Mouse (Mus musculus) midbrain, embryonic 12.5 days (tissue): Measurements from ENCODE around the gene Gas2l3. TPM values are rescaled to one million over a fixed set of nuclear protein-coding genes. Genes with fewer than 3 reads are reported as not detected.

Experiments
- ATAC-seq: fragments of 200-750 bp; cut with Nextera tagmentation; 2 replicates; pipeline ENCODE4 v1.8.0; 2017; ENCODE audit warnings: low read depth, moderate TSS enrichment, moderate library complexity; ENCODE audit not compliant: low FRiP score
- H3K27ac ChIP-seq: fragments of 300-500 bp; sonication (generic); replicated peaks from 2 replicates; pipeline ENCODE4 v1.5.1; 2016; ENCODE audit warnings: mild to moderate bottlenecking
- H3K27me3 ChIP-seq: fragments of 300-500 bp; sonication (generic); 2 replicates; pipeline ENCODE4 v1.6.1; 2016; ENCODE audit warnings: mild to moderate bottlenecking
- H3K36me3 ChIP-seq: fragments of 300-500 bp; sonication (generic); 2 replicates; pipeline ENCODE4 v1.6.1; 2016
- H3K4me1 ChIP-seq: fragments of 300-500 bp; sonication (generic); 2 replicates; pipeline ENCODE4 v1.6.1; 2016
- H3K4me2 ChIP-seq: fragments of 300-500 bp; sonication (generic); replicated peaks from 2 replicates; pipeline ENCODE4 v1.6.1; 2016; ENCODE audit warnings: mild to moderate bottlenecking, moderate library complexity
- H3K4me3 ChIP-seq: fragments of 300-500 bp; sonication (generic); 2 replicates; pipeline ENCODE4 v1.5.1; 2016; ENCODE audit warnings: mild to moderate bottlenecking
- H3K9ac ChIP-seq: fragments of 300-500 bp; sonication (generic); replicated peaks from 2 replicates; pipeline ENCODE4 v1.6.1; 2016; ENCODE audit warnings: mild to moderate bottlenecking, moderate library complexity
- H3K9me3 ChIP-seq: fragments of 300-500 bp; sonication (generic); 2 replicates; pipeline ENCODE4 v1.6.1; 2016; ENCODE audit warnings: mild to moderate bottlenecking
- WGBS: fragments of 180-500 bp; shearing (Covaris S2); methylation state at CpG from one replicate; pipeline ENCODE4 v1.1.7; 2016; 5-methylcytosine and 5-hydroxymethylcytosine counted together
- polyA plus RNA-seq: library from polyadenylated mRNA; unstranded; fragments of >200 nt; fragmentation: Nextera tagmentation; extraction: Ambion mirVana; gene quantifications from 2 replicates; pipeline ENCODE4 v1.2.1, GENCODE M21; 2016

Gas2l3 gene
- polyA plus RNA-seq, 1 experiment from 2014 or later: 10.9 TPM

- peaks cover 77% of the 10 kb centered on the region for H3K27me3 ChIP-seq
- no peaks in the 10 kb centered on the region for H3K36me3 ChIP-seq
- no peak for ATAC-seq
- H3K9ac ChIP-seq: peak overlapping the region; percentile 59; the same call in 1 of the 2 replicates
- peaks cover 18% of the 10 kb centered on the region for H3K4me1 ChIP-seq
- H3K4me2 ChIP-seq: peak overlapping the region; percentile 89
- no peaks in the 10 kb centered on the region for H3K9me3 ChIP-seq
- 32% methylated on average over 4 of the region's 4 CpGs for WGBS
- peak overlapping the region; percentile 66 for H3K4me3 ChIP-seq
- no peak overlapping the region for H3K27ac ChIP-seq
Measured at GRCm38 (mm10) chr10:89442640-89443039, 1.1 kb downstream of the Gas2l3 start.

- ATAC-seq: no peak
- no peak overlapping the region for H3K4me3 ChIP-seq
- peaks cover 80% of the 10 kb centered on the region for H3K27me3 ChIP-seq
- H3K4me2 ChIP-seq: no peak overlapping the region
- no peak overlapping the region for H3K27ac ChIP-seq
- 94% methylated on average over 3 of the region's 3 CpGs for WGBS
- H3K9ac ChIP-seq: no peak overlapping the region
- H3K9me3 ChIP-seq: no peaks in the 10 kb centered on the region
- H3K36me3 ChIP-seq: no peaks in the 10 kb centered on the region
- H3K4me1 ChIP-seq: peaks cover 21% of the 10 kb centered on the region
Measured at GRCm38 (mm10) chr10:89441961-89442360, 1.8 kb downstream of the Gas2l3 start.

GRCm38 (mm10) chr10:89439380-89439779, 4.4 kb downstream of the Gas2l3 start:
- H3K27ac ChIP-seq: no peak overlapping the region
- no peak overlapping the region for H3K9ac ChIP-seq
- 90% methylated on average over 7 of the region's 7 CpGs for WGBS
- no peak overlapping the region for H3K4me3 ChIP-seq
- peaks cover 76% of the 10 kb centered on the region for H3K27me3 ChIP-seq
- H3K36me3 ChIP-seq: no peaks in the 10 kb centered on the region
- no peaks in the 10 kb centered on the region for H3K9me3 ChIP-seq
- H3K4me2 ChIP-seq: no peak overlapping the region
- ATAC-seq: no peak
- H3K4me1 ChIP-seq: peaks cover 34% of the 10 kb centered on the region

- Histone ChIP-seq H3K4me2 (no peak overlapping the region), H3K9me3 (no peaks in the 10 kb centered on the region), H3K27me3 (peaks cover 81% of the 10 kb centered on the region), H3K4me1 (peaks cover 33% of the 10 kb centered on the region), H3K27ac (no peak overlapping the region), H3K36me3 (no peaks in the 10 kb centered on the region), H3K9ac (no peak overlapping the region), H3K4me3 (no peak overlapping the region)
- WGBS: 83% methylated on average over 12 of the region's 12 CpGs
- ATAC-seq: no peak
Measured at GRCm38 (mm10) chr10:89437996-89438395, 5.8 kb downstream of the Gas2l3 start.

GRCm38 (mm10) chr10:89437472-89437871, 6.3 kb downstream of the Gas2l3 start:
- peaks cover 28% of the 10 kb centered on the region for H3K4me1 ChIP-seq
- ATAC-seq: no peak
- 52% methylated on average over 9 of the region's 9 CpGs for WGBS

GRCm38 (mm10) chr10:89435920-89436319, 7.8 kb downstream of the Gas2l3 start:
- Histone ChIP-seq H3K36me3 (no peaks in the 10 kb centered on the region), H3K4me1 (peaks cover 27% of the 10 kb centered on the region), H3K9me3 (no peaks in the 10 kb centered on the region), H3K27ac (no peak overlapping the region), H3K9ac (no peak overlapping the region), H3K27me3 (peaks cover 81% of the 10 kb centered on the region), H3K4me2 (no peak overlapping the region), H3K4me3 (no peak overlapping the region)
- ATAC-seq: no peak
- 61% methylated on average over 9 of the region's 9 CpGs for WGBS

More at GRCm38 (mm10) chr10:89437472-89437871, 6.3 kb downstream of the Gas2l3 start:
- Histone ChIP-seq H3K9ac (no peak overlapping the region), H3K4me3 (no peak overlapping the region), H3K9me3 (no peaks in the 10 kb centered on the region), H3K27me3 (peaks cover 80% of the 10 kb centered on the region), H3K4me2 (no peak overlapping the region), H3K36me3 (no peaks in the 10 kb centered on the region), H3K27ac (no peak overlapping the region)

GRCm38 (mm10) chr10:89435413-89435812, 8.4 kb downstream of the Gas2l3 start:
- 48% methylated on average over 12 of the region's 12 CpGs for WGBS
- H3K36me3 ChIP-seq: no peaks in the 10 kb centered on the region
- H3K4me2 ChIP-seq: peak overlapping the region; percentile 36
- H3K9ac ChIP-seq: no peak overlapping the region
- no peak overlapping the region for H3K27ac ChIP-seq
- no peak overlapping the region for H3K4me3 ChIP-seq
- H3K9me3 ChIP-seq: no peaks in the 10 kb centered on the region
- ATAC-seq: peak; percentile 31; the same call in 1 of the 2 replicates
- H3K4me1 ChIP-seq: peaks cover 27% of the 10 kb centered on the region
- H3K27me3 ChIP-seq: peaks cover 81% of the 10 kb centered on the region

GRCm38 (mm10) chr10:89434509-89435210, 9.1 kb downstream of the Gas2l3 start:
- Histone ChIP-seq H3K27ac (no peak overlapping the region), H3K9me3 (no peaks in the 10 kb centered on the region), H3K36me3 (no peaks in the 10 kb centered on the region), H3K9ac (no peak overlapping the region), H3K4me1 (peaks cover 27% of the 10 kb centered on the region), H3K4me2 (peak overlapping the region; percentile 36), H3K4me3 (0 out of 2 replicates have a peak overlapping the region, but pooled peaks have one; percentile 12), H3K27me3 (peaks cover 78% of the 10 kb centered on the region)
- peak; percentile 73 for ATAC-seq
- WGBS: 12% methylated on average over 17 of the region's 17 CpGs

GRCm38 (mm10) chr10:89432743-89433142, 11.0 kb downstream of the Gas2l3 start:
- no peak for ATAC-seq
- H3K9ac ChIP-seq: no peak overlapping the region
- H3K4me2 ChIP-seq: no peak overlapping the region
- H3K9me3 ChIP-seq: no peaks in the 10 kb centered on the region
- peaks cover 22% of the 10 kb centered on the region for H3K4me1 ChIP-seq
- 88% methylated on average over 13 of the region's 13 CpGs for WGBS
- no peak overlapping the region for H3K27ac ChIP-seq
- no peak overlapping the region for H3K4me3 ChIP-seq
- no peaks in the 10 kb centered on the region for H3K36me3 ChIP-seq
- peaks cover 73% of the 10 kb centered on the region for H3K27me3 ChIP-seq

GRCm38 (mm10) chr10:89430751-89431150, 13.0 kb downstream of the Gas2l3 start:
- Histone ChIP-seq H3K27me3 (peaks cover 61% of the 10 kb centered on the region), H3K4me1 (peaks cover 18% of the 10 kb centered on the region), H3K4me3 (no peak overlapping the region), H3K4me2 (no peak overlapping the region), H3K9ac (no peak overlapping the region), H3K27ac (no peak overlapping the region), H3K36me3 (peaks cover 2% of the 10 kb centered on the region; the same call in 1 of the 2 replicates), H3K9me3 (no peaks in the 10 kb centered on the region)
- no peak for ATAC-seq
- 93% methylated on average over 7 of the region's 7 CpGs for WGBS

- WGBS: 88% methylated on average over 11 of the region's 11 CpGs
- Histone ChIP-seq H3K4me1 (no peaks in the 10 kb centered on the region), H3K9me3 (no peaks in the 10 kb centered on the region), H3K9ac (no peak overlapping the region), H3K36me3 (peaks cover 18% of the 10 kb centered on the region; the same call in 1 of the 2 replicates), H3K27me3 (peaks cover 24% of the 10 kb centered on the region), H3K4me2 (no peak overlapping the region), H3K4me3 (no peak overlapping the region), H3K27ac (no peak overlapping the region)
- ATAC-seq: no peak
Measured at GRCm38 (mm10) chr10:89424800-89425393, 18.9 kb downstream of the Gas2l3 start.

GRCm38 (mm10) chr10:89424217-89424616, 19.6 kb downstream of the Gas2l3 start:
- 92% methylated on average over 9 of the region's 9 CpGs for WGBS
- ATAC-seq: no peak

More at GRCm38 (mm10) chr10:89424217-89424616, 19.6 kb downstream of the Gas2l3 start:
- H3K4me3 ChIP-seq: no peak overlapping the region
- peaks cover 20% of the 10 kb centered on the region for H3K27me3 ChIP-seq
- H3K36me3 ChIP-seq: peaks cover 18% of the 10 kb centered on the region; the same call in 1 of the 2 replicates
- no peak overlapping the region for H3K4me2 ChIP-seq
- H3K27ac ChIP-seq: no peak overlapping the region
- no peak overlapping the region for H3K9ac ChIP-seq
- H3K9me3 ChIP-seq: no peaks in the 10 kb centered on the region
- H3K4me1 ChIP-seq: no peaks in the 10 kb centered on the region
